Mouse (Mus musculus) CH12.LX (cell line): ENCODE data around the gene Ap2b1. TPM values are rescaled to one million over a fixed set of nuclear protein-coding genes. Genes with fewer than 3 reads are reported as not detected.

Source experiments
- DNase-seq: peaks from one replicate; pipeline ENCODE4 v3.0.0-alpha.2; 2013; ENCODE audit errors: extremely low read depth
- H3K27ac ChIP-seq: 2 replicates; pipeline ENCODE4 v1.5.1; 2012; ENCODE audit warnings: low read depth, mild to moderate bottlenecking, control low read depth, moderate library complexity; ENCODE audit not compliant: insufficient read depth
- H3K27me3 ChIP-seq: replicated peaks from 2 replicates; pipeline ENCODE3; 2012; ENCODE audit warnings: inconsistent platforms
- H3K36me3 ChIP-seq, 2 experiments: replicated peaks in 1 of 2; 2 replicates each; pipeline versions ENCODE3 to v1.6.1; 2012; ENCODE audit warnings: inconsistent platforms in 1 of 2, low read length in 1 of 2, mild to moderate bottlenecking in 1 of 2, mixed read lengths in 1 of 2, moderate library complexity in 1 of 2; ENCODE audit not compliant: control insufficient read depth in 1 of 2, insufficient read depth in 1 of 2
- H3K4me1 ChIP-seq, 2 experiments: 2 replicates each; pipeline ENCODE4 v1.6.1; 2012; ENCODE audit warnings: inconsistent platforms in 1 of 2, moderate library complexity in 1 of 2; ENCODE audit not compliant: insufficient read depth in 2 of 2, control insufficient read depth in 1 of 2
- H3K4me2 ChIP-seq: 2 replicates; pipeline ENCODE4 v1.6.1; 2012; ENCODE audit warnings: low read depth, mild to moderate bottlenecking, control low read depth; ENCODE audit not compliant: poor library complexity, insufficient read depth, severe bottlenecking
- H3K4me3 ChIP-seq, 3 experiments: fragments of 150-350 bp in 1 of 3; sonication (generic) in 1 of 3; replicated peaks in 1 of 3; 2 replicates each; pipeline versions ENCODE3 to v1.5.1; 2011 to 2012; ENCODE audit warnings: low read depth in 2 of 3, low read length in 2 of 3, mild to moderate bottlenecking in 2 of 3, moderate library complexity in 2 of 3, control low read depth in 1 of 3, improper control_type of control experiment in 1 of 3, inconsistent platforms in 1 of 3, mixed read lengths in 1 of 3; ENCODE audit not compliant: poor library complexity in 1 of 3
- H3K79me2 ChIP-seq: replicated peaks from 2 replicates; pipeline ENCODE4 v1.6.1; 2012; ENCODE audit warnings: mild to moderate bottlenecking, moderate library complexity; ENCODE audit not compliant: control insufficient read depth, poor library complexity, insufficient read depth, severe bottlenecking; ENCODE audit errors: extremely low read depth
- H3K9ac ChIP-seq: 2 replicates; pipeline ENCODE4 v1.6.1; 2012; ENCODE audit warnings: low read depth, mild to moderate bottlenecking, control low read depth, moderate library complexity; ENCODE audit not compliant: insufficient read depth
- H3K9me3 ChIP-seq: replicated peaks from 2 replicates; pipeline ENCODE3; 2012; ENCODE audit warnings: low read length, inconsistent platforms, mixed read lengths
- EP300 ChIP-seq: IDR thresholded peaks from 2 replicates; pipeline ENCODE4 v1.6.1; 2011; ENCODE audit warnings: low read length, improper control_type of control experiment
- HCFC1 ChIP-seq: IDR thresholded peaks from 2 replicates; pipeline ENCODE4 v1.6.1; 2012; ENCODE audit warnings: low read depth, mild to moderate bottlenecking, inconsistent platforms, low read length, improper control_type of control experiment
- JUND ChIP-seq: conservative IDR thresholded peaks from 2 replicates; pipeline ENCODE4 v1.6.1; 2011; ENCODE audit warnings: low read depth, low read length, improper control_type of control experiment
- KAT2A ChIP-seq: IDR thresholded peaks from 2 replicates; pipeline ENCODE4 v1.6.1; 2012; ENCODE audit warnings: low read length, improper control_type of control experiment, inconsistent platforms; ENCODE audit not compliant: insufficient replicate concordance
- MAFK ChIP-seq: IDR thresholded peaks from 2 replicates; pipeline ENCODE4 v1.6.1; 2011; ENCODE audit warnings: low read length, improper control_type of control experiment; ENCODE audit not compliant: insufficient replicate concordance
- MAZ ChIP-seq: IDR thresholded peaks from 2 replicates; pipeline ENCODE4 v1.6.1; 2012; ENCODE audit warnings: low read depth, mild to moderate bottlenecking, inconsistent platforms, low read length, improper control_type of control experiment, moderate library complexity
- MEF2A ChIP-seq: IDR thresholded peaks from 2 replicates; pipeline ENCODE4 v1.6.1; 2014; ENCODE audit warnings: low read depth, mild to moderate bottlenecking, inconsistent platforms, low read length, improper control_type of control experiment, borderline replicate concordance
- MXI1 ChIP-seq: IDR thresholded peaks from 2 replicates; pipeline ENCODE4 v1.6.1; 2011; ENCODE audit warnings: mild to moderate bottlenecking, low read depth, low read length, improper control_type of control experiment
- MYC ChIP-seq: IDR thresholded peaks from 2 replicates; pipeline ENCODE4 v1.6.1; 2011; ENCODE audit warnings: low read depth, mild to moderate bottlenecking, improper control_type of control experiment, low read length
- PAX5 ChIP-seq: IDR thresholded peaks from 2 replicates; pipeline ENCODE4 v1.6.1; 2012; ENCODE audit warnings: low read length, inconsistent platforms, mixed read lengths
- POLR2A ChIP-seq: IDR thresholded peaks from 2 replicates; pipeline ENCODE4 v1.6.1; 2011; ENCODE audit warnings: low read depth, mild to moderate bottlenecking, improper control_type of control experiment, low read length
- ZKSCAN1 ChIP-seq: IDR thresholded peaks from 2 replicates; pipeline ENCODE4 v1.6.1; 2012; ENCODE audit warnings: low read depth, inconsistent platforms, low read length, improper control_type of control experiment, borderline replicate concordance
- ZMIZ1 ChIP-seq: IDR thresholded peaks from 2 replicates; pipeline ENCODE4 v1.6.1; 2012; ENCODE audit warnings: low read depth, mild to moderate bottlenecking, inconsistent platforms, low read length, improper control_type of control experiment
- ZNF384 ChIP-seq: IDR thresholded peaks from 2 replicates; pipeline ENCODE4 v1.6.1; 2012; ENCODE audit warnings: low read depth, low read length, improper control_type of control experiment, inconsistent platforms
- dilution Hi-C: fragments of 300-500 bp; cut with MboI; formaldehyde crosslinking; loops from 2 replicates; pipeline ENCODE4 v1.14.3; 2020; ENCODE audit warnings: low sequenced_read_pairs; ENCODE audit not compliant: extremely low pct_unique_long_range_greater_than_20kb, extremely low pct_ligation_motif_present
- in situ Hi-C: fragments of 300-500 bp; cut with MboI; formaldehyde crosslinking; loops from 3 replicates; pipeline ENCODE4 v1.14.3; 2019; ENCODE audit warnings: low sequenced_read_pairs, low pct_ligation_motif_present, low pct_unique_long_range_greater_than_20kb, mixed read lengths
- polyA plus RNA-seq: library from polyadenylated mRNA; unstranded; fragments of >175 nt; gene quantifications from 2 replicates; pipeline ENCODE4 v1.2.1, GENCODE M21; 2012; ENCODE audit warnings: low read depth; ENCODE audit not compliant: insufficient read length
- total RNA-seq, 2 experiments: library from RNA; depleted of rRNA; stranded (reverse); fragments of 300-350 nt in 1 of 2; fragments of >200 nt in 1 of 2; gene quantifications; 2 replicates each; pipeline ENCODE4 v1.2.3; 2012 to 2014

Gene Ap2b1
- total and polyA plus RNA-seq, 3 experiments = 58.3 to 78.8 (median 59.1) TPM

DNA sequence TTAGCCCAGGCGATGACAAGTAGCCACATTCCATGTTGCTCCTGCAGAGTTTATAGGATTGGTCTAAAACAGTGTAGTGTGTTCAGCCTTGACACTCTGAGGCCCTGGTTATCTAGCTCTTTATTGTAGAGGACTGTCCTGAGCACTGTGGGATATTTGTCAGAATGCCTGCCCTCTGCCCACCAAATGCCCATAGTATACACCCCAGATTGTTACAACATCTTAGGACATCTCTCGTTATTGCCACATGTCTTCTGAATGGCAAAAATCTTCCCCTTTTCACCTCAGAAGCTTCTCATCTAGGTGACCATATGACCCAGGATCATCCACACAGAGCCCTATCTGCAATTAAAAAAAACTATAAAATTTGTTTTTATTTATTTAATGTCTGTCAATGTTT lies 133.7 kb downstream of the Ap2b1 start:
- H3K27me3 ChIP-seq = peaks cover 87% of the 10 kb centered on the region
- TF ChIP-seq PAX5 (no peak), KAT2A (no peak), MAFK (no peak), JUND (no peak), MAZ (no peak), MEF2A (no peak), MXI1 (no peak), MYC (no peak), ZMIZ1 (no peak), EP300 (no peak), HCFC1 (no peak)
- in situ Hi-C loops (no loop called here), dilution Hi-C loops (no loop called here)
- no peaks in the 10 kb centered on the region for H3K36me3 ChIP-seq
- H3K9me3 ChIP-seq = peaks cover 8% of the 10 kb centered on the region
- DNase-seq = no peak
- no peak overlapping the region for H3K4me2 ChIP-seq
- H3K9ac ChIP-seq = no peak overlapping the region
- H3K4me3 ChIP-seq = no peak overlapping the region
- no peaks in the 10 kb centered on the region for H3K79me2 ChIP-seq
- H3K27ac ChIP-seq = no peak overlapping the region
- peaks cover 0 to under 1% of the 10 kb centered on the region in 2 experiments; a peak in 2 of 4 replicates for H3K4me1 ChIP-seq

DNA sequence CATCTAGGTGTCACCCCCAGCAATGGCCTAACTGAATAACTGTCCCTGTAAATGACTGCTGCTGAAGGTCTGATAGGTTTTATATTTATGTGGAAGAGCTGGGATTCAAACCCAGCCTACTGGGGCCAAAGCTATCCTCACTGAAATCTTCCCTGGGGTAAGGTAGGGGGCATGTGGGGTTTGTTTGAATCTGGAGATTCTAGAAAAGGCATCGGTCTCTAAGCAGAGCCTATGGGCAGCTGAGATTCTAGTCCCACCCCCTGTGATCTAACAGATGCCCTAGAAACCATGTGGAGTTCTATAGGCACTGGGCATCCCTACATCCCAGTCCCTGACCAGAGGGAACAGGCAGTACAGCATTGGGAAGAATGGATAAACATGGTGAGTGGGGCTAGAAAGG lies 138.6 kb downstream of the Ap2b1 start, which contains the start of gene 1700020L24Rik:
Gene 1700020L24Rik (plus strand): TSS at position 301 of the 400 bp plus-strand sequence.
- Histone ChIP-seq H3K4me2 (no peak within 1 kb of the TSS), H3K4me1 (peaks cover 0 to 6% of the 10 kb centered on the region in 2 experiments; a peak in 2 of 4 replicates), H3K79me2 (no peaks in the 10 kb centered on the region), H3K27me3 (peaks cover 75% of the 10 kb centered on the region), H3K27ac (no peak within 1 kb of the TSS), H3K4me3 (no peak within 1 kb of the TSS), H3K9me3 (peaks cover 8% of the 10 kb centered on the region), H3K36me3 (no peaks in the 10 kb centered on the region), H3K9ac (no peak within 1 kb of the TSS)
- TF ChIP-seq ZKSCAN1 (no peak), ZNF384 (no peak), POLR2A (no peak), EP300 (no peak)
- in situ Hi-C loops = no loop called here
- no peak for DNase-seq
- dilution Hi-C loops = no loop called here
